Mouse (Mus musculus): ENCODE data around the gene Cd6. TPM values are rescaled to one million over a fixed set of nuclear protein-coding genes. Genes with fewer than 3 reads are reported as not detected.

The Cd6 gene
- polyA plus RNA-seq, 1 experiment from 2014 or later, result not detected

DNA sequence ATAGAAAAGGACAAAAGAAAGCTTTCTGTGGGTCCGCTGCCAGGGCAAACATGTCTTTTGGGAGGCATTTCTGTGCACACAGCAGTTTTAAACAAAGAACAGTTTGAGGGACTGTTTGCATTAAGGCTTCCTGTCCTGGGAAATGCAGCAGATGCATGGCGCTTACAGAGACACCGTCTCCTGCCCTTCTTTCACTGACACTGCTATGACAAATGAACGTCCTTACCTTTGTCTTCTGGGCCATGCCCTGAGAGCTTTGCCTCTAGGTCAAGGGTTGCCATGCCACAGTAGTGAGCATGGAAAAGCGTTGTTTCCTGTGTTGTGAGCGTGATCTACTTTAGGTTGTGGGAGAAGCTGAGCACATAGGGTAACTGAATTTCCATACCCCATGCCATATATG is 71.2 kb downstream of the Cd6 start:
- no peak overlapping the region for H3K9ac ChIP-seq (ENCODE audit: low read length)
- H3K27me3 ChIP-seq (ENCODE audit: control insufficient read depth, insufficient read depth, low read length), result no peaks in the 10 kb centered on the region
- DNase-seq (ENCODE audit: low spot score) (no peak), ATAC-seq (replicated peaks; ENCODE audit: low FRiP score) (no peak)
- H3K9me3 ChIP-seq (ENCODE audit: control insufficient read depth, low read length), result no peaks in the 10 kb centered on the region
- 81% methylated on average over 6 of the region's 6 CpGs for WGBS
- no peaks in the 10 kb centered on the region for H3K36me3 ChIP-seq (ENCODE audit: control insufficient read depth, insufficient read depth, low read length)
- no peaks in the 10 kb centered on the region for H3K4me1 ChIP-seq (replicated peaks; ENCODE audit: control insufficient read depth, insufficient read depth, low read length)
- no peak overlapping the region for H3K27ac ChIP-seq (ENCODE audit: low read depth, low read length)
- H3K4me3 ChIP-seq (ENCODE audit: low read depth, low read length), result no peak overlapping the region
- no peak overlapping the region for H3K4me2 ChIP-seq (ENCODE audit: low read depth, low read length, severe bottlenecking)

DNA sequence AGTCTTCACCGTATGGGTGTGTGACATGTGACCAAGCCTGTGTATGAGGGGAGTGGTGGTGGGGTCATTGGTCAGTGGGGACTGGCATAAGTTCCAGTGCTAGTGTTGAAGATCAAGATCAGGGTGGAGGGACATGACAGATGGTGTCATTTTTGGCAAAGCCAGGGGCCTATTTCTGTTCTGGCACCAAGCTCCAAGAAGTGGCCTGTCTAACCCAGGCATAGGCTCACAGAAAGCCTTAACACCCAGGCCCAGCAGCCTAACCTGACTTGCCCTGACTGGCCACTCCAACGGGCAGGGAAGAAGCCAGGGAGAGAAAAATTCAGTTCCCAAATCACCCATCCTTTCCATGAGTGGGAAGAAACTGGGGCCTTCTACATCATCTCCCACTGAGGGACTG is 72.3 kb downstream of the Cd6 start:
- H3K4me1 ChIP-seq (replicated peaks; ENCODE audit: control insufficient read depth, insufficient read depth, low read length), result no peaks in the 10 kb centered on the region
- ATAC-seq (replicated peaks; ENCODE audit: low FRiP score) (no peak), DNase-seq (ENCODE audit: low spot score) (no peak)
- H3K4me3 ChIP-seq (ENCODE audit: low read depth, low read length), result no peak overlapping the region
- H3K4me2 ChIP-seq (ENCODE audit: low read depth, low read length, severe bottlenecking), result no peak overlapping the region
- no peak overlapping the region for H3K9ac ChIP-seq (ENCODE audit: low read length)
- 85% methylated on average over 2 of the region's 2 CpGs for WGBS
- no peaks in the 10 kb centered on the region for H3K9me3 ChIP-seq (ENCODE audit: control insufficient read depth, low read length)
- no peaks in the 10 kb centered on the region for H3K36me3 ChIP-seq (ENCODE audit: control insufficient read depth, insufficient read depth, low read length)
- H3K27me3 ChIP-seq (ENCODE audit: control insufficient read depth, insufficient read depth, low read length), result no peaks in the 10 kb centered on the region
- no peak overlapping the region for H3K27ac ChIP-seq (ENCODE audit: low read depth, low read length)

DNA sequence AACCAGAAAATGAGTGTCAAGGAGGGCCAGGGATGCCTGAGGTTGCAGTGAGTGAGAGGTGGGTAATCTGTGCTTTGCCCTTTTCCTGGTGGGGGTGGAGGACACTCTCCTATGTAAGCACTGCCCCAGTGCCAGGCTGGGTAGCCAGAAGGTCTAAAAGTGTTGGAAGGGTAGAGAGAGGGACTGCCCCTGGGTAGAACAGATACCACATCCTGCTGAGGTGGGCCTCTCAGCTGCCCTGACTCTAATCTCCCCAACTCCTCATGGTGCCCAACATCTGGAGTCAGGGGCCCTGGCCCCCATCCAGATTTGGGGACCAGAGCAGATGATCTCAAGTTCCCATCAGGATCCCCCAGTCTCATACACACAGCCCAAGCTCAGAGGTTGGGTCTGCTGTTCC is 72.7 kb downstream of the Cd6 start:
- no peaks in the 10 kb centered on the region for H3K36me3 ChIP-seq (ENCODE audit: control insufficient read depth, insufficient read depth, low read length)
- DNase-seq (ENCODE audit: low spot score) (no peak), ATAC-seq (replicated peaks; ENCODE audit: low FRiP score) (no peak)
- H3K4me1 ChIP-seq (replicated peaks; ENCODE audit: control insufficient read depth, insufficient read depth, low read length), result no peaks in the 10 kb centered on the region
- no peak overlapping the region for H3K9ac ChIP-seq (ENCODE audit: low read length)
- no peak overlapping the region for H3K4me3 ChIP-seq (ENCODE audit: low read depth, low read length)
- H3K4me2 ChIP-seq (ENCODE audit: low read depth, low read length, severe bottlenecking), result no peak overlapping the region
- no peaks in the 10 kb centered on the region for H3K27me3 ChIP-seq (ENCODE audit: control insufficient read depth, insufficient read depth, low read length)
- no peak overlapping the region for H3K27ac ChIP-seq (ENCODE audit: low read depth, low read length)
- H3K9me3 ChIP-seq (ENCODE audit: control insufficient read depth, low read length), result no peaks in the 10 kb centered on the region

DNA sequence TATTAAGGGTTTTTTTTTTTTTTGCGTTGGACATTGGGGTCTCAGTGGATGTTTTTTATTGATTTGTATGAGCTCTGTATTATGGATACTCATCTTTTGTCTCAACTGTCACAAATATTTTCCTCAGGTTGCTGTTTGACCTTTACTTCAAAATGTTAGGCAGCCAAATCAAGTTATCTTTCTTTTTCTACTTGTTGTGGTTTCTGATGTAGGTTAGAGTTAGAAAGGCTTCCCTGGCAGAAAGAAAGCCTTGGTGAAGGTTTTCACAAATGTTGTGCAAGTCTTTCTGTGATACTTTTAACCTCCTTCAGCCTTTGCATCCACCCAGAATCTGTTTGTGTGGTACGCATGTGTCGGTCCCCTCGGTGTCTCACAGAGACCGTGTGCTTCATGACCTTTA is 77.2 kb downstream of the Cd6 start:
- no peak for ATAC-seq (replicated peaks; ENCODE audit: low FRiP score)
- H3K27me3 ChIP-seq (ENCODE audit: control insufficient read depth, insufficient read depth, low read length), result no peaks in the 10 kb centered on the region
- no peak overlapping the region for H3K4me3 ChIP-seq (ENCODE audit: low read depth, low read length)
- H3K9me3 ChIP-seq (ENCODE audit: control insufficient read depth, low read length), result no peaks in the 10 kb centered on the region
- no peak for DNase-seq (ENCODE audit: low spot score)
- 96% methylated on average over 5 of the region's 5 CpGs for WGBS
- no peaks in the 10 kb centered on the region for H3K36me3 ChIP-seq (ENCODE audit: control insufficient read depth, insufficient read depth, low read length)
- no peak overlapping the region for H3K27ac ChIP-seq (ENCODE audit: low read depth, low read length)
- H3K9ac ChIP-seq (ENCODE audit: low read length), result no peak overlapping the region
- no peak overlapping the region for H3K4me2 ChIP-seq (ENCODE audit: low read depth, low read length, severe bottlenecking)
- no peaks in the 10 kb centered on the region; the same call in 1 of the 2 replicates for H3K4me1 ChIP-seq (replicated peaks; ENCODE audit: control insufficient read depth, insufficient read depth, low read length)

DNA sequence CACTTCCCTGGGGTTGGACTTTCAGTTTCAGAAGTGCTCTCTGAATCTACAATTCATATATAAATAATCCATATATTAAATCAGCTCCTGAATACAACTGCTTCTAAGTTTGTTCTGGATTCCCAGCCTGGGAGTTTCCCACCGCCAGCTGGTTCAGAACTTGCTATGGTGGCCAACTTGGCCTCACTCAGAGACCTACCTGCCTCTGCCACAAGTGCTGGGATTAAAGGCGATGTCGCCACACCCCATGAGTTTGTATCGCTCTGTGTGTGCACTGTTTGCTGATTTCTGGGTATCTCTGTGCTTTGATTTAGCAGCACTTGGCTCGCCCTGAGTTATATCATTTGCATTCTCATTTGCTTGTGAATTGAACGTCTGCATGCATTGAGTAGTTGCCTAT is 77.8 kb downstream of the Cd6 start:
- DNase-seq (ENCODE audit: low spot score), result no peak
- no peak for ATAC-seq (replicated peaks; ENCODE audit: low FRiP score)
- H3K4me3 ChIP-seq (ENCODE audit: low read depth, low read length), result no peak overlapping the region
- H3K4me1 ChIP-seq (replicated peaks; ENCODE audit: control insufficient read depth, insufficient read depth, low read length), result no peaks in the 10 kb centered on the region; the same call in 1 of the 2 replicates
- no peaks in the 10 kb centered on the region for H3K9me3 ChIP-seq (ENCODE audit: control insufficient read depth, low read length)
- no peaks in the 10 kb centered on the region for H3K36me3 ChIP-seq (ENCODE audit: control insufficient read depth, insufficient read depth, low read length)
- 92% methylated on average over 6 of the region's 6 CpGs for WGBS
- no peak overlapping the region for H3K9ac ChIP-seq (ENCODE audit: low read length)
- H3K27me3 ChIP-seq (ENCODE audit: control insufficient read depth, insufficient read depth, low read length), result no peaks in the 10 kb centered on the region
- no peak overlapping the region for H3K27ac ChIP-seq (ENCODE audit: low read depth, low read length)
- H3K4me2 ChIP-seq (ENCODE audit: low read depth, low read length, severe bottlenecking), result no peak overlapping the region

DNA sequence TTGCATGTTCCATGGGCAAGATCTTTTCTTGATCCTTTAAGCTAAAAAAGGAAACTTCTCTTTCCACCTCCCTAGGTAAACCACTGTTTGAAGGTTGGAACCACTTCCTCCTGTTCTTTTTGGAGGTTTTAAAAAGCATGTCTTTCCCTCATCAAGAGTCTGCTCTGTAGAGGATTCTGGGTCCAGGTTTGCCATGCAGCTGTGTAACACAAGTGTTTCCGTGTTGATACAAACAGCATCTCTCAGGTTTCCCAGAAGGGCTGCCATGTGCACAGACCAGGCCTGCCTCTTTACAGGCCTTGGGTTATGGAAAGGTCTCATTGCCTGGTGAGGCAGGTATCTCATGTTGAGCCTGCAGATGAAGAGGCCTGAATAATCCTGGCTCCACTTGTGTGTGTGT is 78.3 kb downstream of the Cd6 start:
- H3K36me3 ChIP-seq (ENCODE audit: control insufficient read depth, insufficient read depth, low read length), result no peaks in the 10 kb centered on the region
- no peak overlapping the region for H3K9ac ChIP-seq (ENCODE audit: low read length)
- DNase-seq (ENCODE audit: low spot score), result no peak
- no peaks in the 10 kb centered on the region for H3K9me3 ChIP-seq (ENCODE audit: control insufficient read depth, low read length)
- H3K4me1 ChIP-seq (replicated peaks; ENCODE audit: control insufficient read depth, insufficient read depth, low read length), result no peaks in the 10 kb centered on the region; the same call in 1 of the 2 replicates
- no peak for ATAC-seq (replicated peaks; ENCODE audit: low FRiP score)
- H3K4me2 ChIP-seq (ENCODE audit: low read depth, low read length, severe bottlenecking), result no peak overlapping the region
- H3K27ac ChIP-seq (ENCODE audit: low read depth, low read length), result no peak overlapping the region
- no peaks in the 10 kb centered on the region for H3K27me3 ChIP-seq (ENCODE audit: control insufficient read depth, insufficient read depth, low read length)
- 90% methylated on average over 1 of the region's 1 CpGs for WGBS
- H3K4me3 ChIP-seq (ENCODE audit: low read depth, low read length), result no peak overlapping the region

DNA sequence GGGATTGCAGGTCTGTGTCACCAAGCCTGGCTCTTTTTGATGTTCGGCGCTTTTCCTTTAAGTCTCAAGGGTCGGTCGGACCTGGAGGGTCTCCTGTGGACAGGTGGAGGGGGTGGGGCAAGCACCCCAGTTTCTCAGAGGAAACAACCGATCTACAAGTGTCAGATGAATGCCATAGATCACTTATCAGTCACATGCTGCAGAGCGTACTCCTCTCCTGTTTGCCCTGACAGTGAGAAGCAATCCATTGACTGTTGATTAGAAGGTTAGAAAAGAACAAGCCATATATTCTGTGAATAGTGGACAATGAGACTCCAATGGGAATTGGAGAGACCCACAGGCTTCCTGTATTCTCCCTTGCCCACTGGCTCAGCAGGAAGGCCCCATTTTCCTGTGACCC is 79.7 kb downstream of the Cd6 start:
- Histone ChIP-seq H3K27ac (ENCODE audit: low read depth, low read length) (no peak overlapping the region), H3K36me3 (ENCODE audit: control insufficient read depth, insufficient read depth, low read length) (no peaks in the 10 kb centered on the region), H3K9me3 (ENCODE audit: control insufficient read depth, low read length) (no peaks in the 10 kb centered on the region), H3K4me2 (ENCODE audit: low read depth, low read length, severe bottlenecking) (no peak overlapping the region), H3K4me3 (ENCODE audit: low read depth, low read length) (no peak overlapping the region), H3K9ac (ENCODE audit: low read length) (no peak overlapping the region), H3K27me3 (ENCODE audit: control insufficient read depth, insufficient read depth, low read length) (no peaks in the 10 kb centered on the region), H3K4me1 (replicated peaks; ENCODE audit: control insufficient read depth, insufficient read depth, low read length) (no peaks in the 10 kb centered on the region; the same call in 1 of the 2 replicates)
- WGBS, result 87% methylated on average over 6 of the region's 6 CpGs
- no peak for DNase-seq (ENCODE audit: low spot score)
- no peak for ATAC-seq (replicated peaks; ENCODE audit: low FRiP score)

DNA sequence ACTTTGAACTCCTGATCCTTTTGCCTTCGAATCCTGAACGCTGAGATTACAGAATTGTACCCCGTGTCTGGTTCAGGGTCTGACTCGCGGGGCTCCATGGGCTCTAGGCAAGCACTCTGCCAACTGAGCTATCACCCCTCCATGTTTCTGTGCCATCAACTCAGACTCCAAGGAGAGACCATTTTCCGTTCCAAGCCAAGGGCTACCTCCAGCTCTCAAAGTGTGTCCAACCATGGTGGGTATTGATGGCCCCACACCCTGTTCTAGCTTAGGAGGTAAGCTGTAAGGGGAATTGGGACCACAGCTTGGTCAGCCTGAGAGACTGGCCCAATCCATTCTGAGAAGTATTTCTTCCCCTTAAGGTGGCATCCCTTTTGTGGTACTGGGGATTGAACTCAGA is 80.6 kb downstream of the Cd6 start:
- WGBS, result 91% methylated on average over 6 of the region's 6 CpGs
- Histone ChIP-seq H3K36me3 (ENCODE audit: control insufficient read depth, insufficient read depth, low read length) (no peaks in the 10 kb centered on the region), H3K9me3 (ENCODE audit: control insufficient read depth, low read length) (no peaks in the 10 kb centered on the region), H3K27me3 (ENCODE audit: control insufficient read depth, insufficient read depth, low read length) (no peaks in the 10 kb centered on the region), H3K4me2 (ENCODE audit: low read depth, low read length, severe bottlenecking) (no peak overlapping the region), H3K9ac (ENCODE audit: low read length) (no peak overlapping the region), H3K4me1 (replicated peaks; ENCODE audit: control insufficient read depth, insufficient read depth, low read length) (no peaks in the 10 kb centered on the region; the same call in 1 of the 2 replicates), H3K27ac (ENCODE audit: low read depth, low read length) (no peak overlapping the region), H3K4me3 (ENCODE audit: low read depth, low read length) (no peak overlapping the region)
- ATAC-seq (replicated peaks; ENCODE audit: low FRiP score), result no peak
- DNase-seq (ENCODE audit: low spot score), result no peak

DNA sequence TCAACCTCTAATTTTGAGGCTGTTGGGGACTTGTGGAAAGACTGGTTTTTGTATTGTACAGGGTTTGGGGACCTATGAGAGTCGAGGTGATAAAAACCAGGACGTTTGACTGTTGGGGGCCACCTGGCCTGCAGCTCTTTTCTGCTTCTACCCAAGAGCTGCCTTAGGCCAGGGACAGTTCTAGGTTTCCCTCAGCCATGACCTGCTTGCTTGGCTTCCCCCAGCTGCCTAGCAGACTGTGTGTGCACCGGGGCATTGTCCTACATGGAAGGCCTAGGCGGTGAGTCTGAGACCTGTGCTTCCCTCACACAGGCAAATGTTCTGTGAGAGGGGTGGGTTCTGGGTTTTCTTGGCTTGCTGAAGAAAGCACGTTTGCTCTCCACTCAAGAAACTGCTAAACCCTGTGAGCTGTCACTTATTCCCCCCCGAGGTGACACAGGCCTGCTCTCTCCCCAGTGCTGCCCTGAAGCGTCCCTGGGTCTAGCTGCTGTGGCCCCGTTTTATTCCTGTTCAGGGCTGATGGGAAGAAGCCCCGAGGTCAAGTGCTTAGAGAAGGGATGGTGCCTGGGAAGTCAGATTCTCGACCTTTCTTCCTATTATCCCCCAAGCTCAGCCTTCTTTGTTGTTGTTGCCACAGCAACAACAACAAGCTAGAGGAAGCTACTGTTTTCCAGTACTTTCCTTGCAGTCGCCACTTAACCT is 81.3 kb downstream of the Cd6 start:
- H3K9ac ChIP-seq (ENCODE audit: low read length), result no peak overlapping the region
- WGBS, result 54% methylated on average over 11 of the region's 11 CpGs
- H3K4me2 ChIP-seq (ENCODE audit: low read depth, low read length, severe bottlenecking), result no peak overlapping the region
- H3K27ac ChIP-seq (ENCODE audit: low read depth, low read length), result no peak overlapping the region
- H3K36me3 ChIP-seq (ENCODE audit: control insufficient read depth, insufficient read depth, low read length), result no peaks in the 10 kb centered on the region
- DNase-seq (ENCODE audit: low spot score) (no peak), ATAC-seq (replicated peaks; ENCODE audit: low FRiP score) (no peak)
- H3K27me3 ChIP-seq (ENCODE audit: control insufficient read depth, insufficient read depth, low read length), result no peaks in the 10 kb centered on the region
- H3K9me3 ChIP-seq (ENCODE audit: control insufficient read depth, low read length), result no peaks in the 10 kb centered on the region
- H3K4me1 ChIP-seq (replicated peaks; ENCODE audit: control insufficient read depth, insufficient read depth, low read length), result no peaks in the 10 kb centered on the region; the same call in 1 of the 2 replicates
- no peak overlapping the region for H3K4me3 ChIP-seq (ENCODE audit: low read depth, low read length)

All from forebrain, embryonic 11.5 days (tissue).